Mouse (Mus musculus) neutrophil, adult 65 days (primary cell): ENCODE results near the gene Muc15. TPM values are rescaled to one million over a fixed set of nuclear protein-coding genes. Genes with fewer than 3 reads are reported as not detected.

Experiments
- total RNA-seq: library from RNA; stranded (reverse); gene quantifications from 2 replicates; pipeline ENCODE4 v1.2.4, GENCODE M21; 2023

Gene Muc15
- not detected in 2 replicates for total RNA-seq

GRCm38 (mm10) chr2:110721290-110721753 is at the start of gene Muc15:
Gene Muc15, plus strand, starts transcription at chr2:110721340.

Other genes starting within 250 kb of the Muc15 start
- gene Slc5a12, start 124.0 kb upstream of the Muc15 start, total RNA-seq: not detected in 2 replicates
- gene Ano3, start 229.6 kb downstream of the Muc15 start, total RNA-seq: not detected in 2 replicates